24 mouse cellular contexts compared by ENCODE assay signal in genomic region chr10:37071420-37071819, GRCm38 (mm10).
DNase-seq lines count a peak whose midpoint lies in the region; ATAC-seq lines count a peak whose summit lies in the region.
"Had no signal": no experiment of that assay in that cellular context is flagged by ENCODE, and none has a peak within 500 bp of the region (broad histone marks: within the 10 kb centered on the region; RNA-seq: fewer than 3 reads in every experiment).

No protein-coding gene starts in this region.

- no peak for ATAC-seq in midbrain, embryonic 11.5 days (ENCODE audit: low FRiP score)
- ATAC-seq in midbrain, embryonic 15.5 days (replicated peaks): no peak
- 0 out of 2 replicates have a peak, but pooled peaks have one; percentile 22 for ATAC-seq in embryonic facial prominence, embryonic 12.5 days (ENCODE audit: insufficient number of reproducible peaks, insufficient read depth, low FRiP score, low TSS enrichment)
- ATAC-seq: forebrain, embryonic 14.5 days; forebrain, embryonic 16.5 days; Patski had no signal

- H3K27ac ChIP-seq in midbrain, embryonic 11.5 days (ENCODE audit: low read depth, low read length): no peak overlapping the region
- no peak overlapping the region for H3K27ac ChIP-seq in midbrain, embryonic 15.5 days
- no peak overlapping the region for H3K27ac ChIP-seq in embryonic facial prominence, embryonic 12.5 days
- H3K27ac ChIP-seq: embryonic facial prominence, embryonic 13.5 days; embryonic facial prominence, embryonic 15.5 days; forebrain, embryonic 10.5 days; forebrain, embryonic 12.5 days had no signal

- no peak overlapping the region for H3K9ac ChIP-seq in midbrain, embryonic 11.5 days (ENCODE audit: low read length)
- no peak overlapping the region for H3K9ac ChIP-seq in midbrain, embryonic 15.5 days
- H3K9ac ChIP-seq in embryonic facial prominence, embryonic 12.5 days: no peak overlapping the region
- H3K9ac ChIP-seq: embryonic facial prominence, embryonic 13.5 days; embryonic facial prominence, embryonic 15.5 days; forebrain, embryonic 12.5 days had no signal

- H3K9me3 ChIP-seq in midbrain, embryonic 11.5 days (ENCODE audit: control insufficient read depth, low read length): no peaks in the 10 kb centered on the region
- H3K9me3 ChIP-seq in midbrain, embryonic 15.5 days: no peaks in the 10 kb centered on the region
- H3K9me3 ChIP-seq in embryonic facial prominence, embryonic 12.5 days: no peaks in the 10 kb centered on the region
- H3K9me3 ChIP-seq: embryonic facial prominence, embryonic 13.5 days; embryonic facial prominence, embryonic 15.5 days; forebrain, embryonic 10.5 days; forebrain, embryonic 12.5 days; G1E had no signal

- H3K36me3 ChIP-seq in midbrain, embryonic 11.5 days (ENCODE audit: control insufficient read depth, insufficient read depth, low read length): no peaks in the 10 kb centered on the region
- H3K36me3 ChIP-seq in midbrain, embryonic 15.5 days (replicated peaks): no peaks in the 10 kb centered on the region
- H3K36me3 ChIP-seq in embryonic facial prominence, embryonic 12.5 days: no peaks in the 10 kb centered on the region
- H3K36me3 ChIP-seq: embryonic facial prominence, embryonic 13.5 days; embryonic facial prominence, embryonic 15.5 days; forebrain, embryonic 10.5 days; forebrain, embryonic 12.5 days; G1E had no signal

- peak; percentile 60 for DNase-seq in midbrain, embryonic 11.5 days (ENCODE audit: low spot score, missing footprints)
- peak; percentile 6 for DNase-seq in R1 (ENCODE audit: low read depth, low spot score)
- DNase-seq in cerebellum, postnatal 4 days (ENCODE audit: low spot score in 2 of 2): no peak
- DNase-seq in thymus, postnatal 10 days (ENCODE audit: low spot score in 2 of 2): no peak
- DNase-seq: adrenal gland, adult 2 months; adrenal gland, postnatal 10 days; adrenal gland, postnatal 25 days; cerebellum, adult 11 months; cerebellum, adult 18-20 months; cerebellum, adult 8-10 months; cerebellum, adult 9-11 months; cerebellum, postnatal 14 days; cerebellum, postnatal 36 days had no signal

- no peak overlapping the region for H3K4me2 ChIP-seq in midbrain, embryonic 11.5 days
- H3K4me2 ChIP-seq in midbrain, embryonic 15.5 days: no peak overlapping the region
- no peak overlapping the region for H3K4me2 ChIP-seq in embryonic facial prominence, embryonic 12.5 days (replicated peaks)
- H3K4me2 ChIP-seq: embryonic facial prominence, embryonic 13.5 days; embryonic facial prominence, embryonic 15.5 days; forebrain, embryonic 12.5 days had no signal

- no peaks in the 10 kb centered on the region for H3K27me3 ChIP-seq in midbrain, embryonic 11.5 days (ENCODE audit: control insufficient read depth, insufficient read depth, low read length)
- no peaks in the 10 kb centered on the region for H3K27me3 ChIP-seq in midbrain, embryonic 15.5 days (replicated peaks)
- H3K27me3 ChIP-seq in embryonic facial prominence, embryonic 12.5 days: no peaks in the 10 kb centered on the region
- H3K27me3 ChIP-seq: embryonic facial prominence, embryonic 13.5 days; embryonic facial prominence, embryonic 15.5 days; forebrain, embryonic 12.5 days had no signal

- 90% methylated on average over 2 of the region's 2 CpGs for WGBS in midbrain, embryonic 11.5 days
- WGBS in midbrain, embryonic 15.5 days: 82% methylated on average over 2 of the region's 2 CpGs
- 77% methylated on average over 2 of the region's 2 CpGs for WGBS in embryonic facial prominence, embryonic 12.5 days

- H3K4me1 ChIP-seq in midbrain, embryonic 11.5 days (ENCODE audit: control insufficient read depth, insufficient read depth, low read length): no peaks in the 10 kb centered on the region; the same call in 1 of the 2 replicates
- peaks cover 6% of the 10 kb centered on the region; the same call in 1 of the 2 replicates for H3K4me1 ChIP-seq in midbrain, embryonic 15.5 days
- 0 out of 2 replicates have a peak, but pooled peaks cover 5% of the 10 kb centered on the region for H3K4me1 ChIP-seq in embryonic facial prominence, embryonic 12.5 days
- H3K4me1 ChIP-seq: embryonic facial prominence, embryonic 13.5 days; embryonic facial prominence, embryonic 15.5 days had no signal

- H3K4me3 ChIP-seq in midbrain, embryonic 11.5 days (ENCODE audit: low read depth, low read length): no peak overlapping the region
- no peak overlapping the region for H3K4me3 ChIP-seq in midbrain, embryonic 15.5 days
- no peak overlapping the region for H3K4me3 ChIP-seq in embryonic facial prominence, embryonic 12.5 days
- H3K4me3 ChIP-seq: embryonic facial prominence, embryonic 13.5 days; embryonic facial prominence, embryonic 15.5 days; erythroblast, embryonic 14.5 days; forebrain, embryonic 10.5 days; forebrain, embryonic 12.5 days had no signal

Comparison
In these comparisons a context has a peak if more than half of its experiments do, and no peak if none do; other contexts are left out.
1. DNase-seq: peak in midbrain, embryonic 11.5 days (single experiment) and R1 (single experiment); none in cerebellum, postnatal 4 days (0 of 2) and thymus, postnatal 10 days (0 of 2).